Mouse (Mus musculus) C2C12 (cell line): ENCODE measurements at regions not wholly inside any gene's neighbourhood (a gene's known extent, or its start where the extent isn't known, plus 50 kb on each side); places are given as distances from the start of the nearest gene placed in this dataset.

Experiments
- CTCF ChIP-seq: IDR thresholded peaks from one replicate; pipeline ENCODE4 v1.5.1; 2011; ENCODE audit not compliant: control insufficient read depth, insufficient read depth, insufficient read length
- USF1 ChIP-seq: IDR thresholded peaks from one replicate; pipeline ENCODE4 v1.6.1; 2011; ENCODE audit warnings: low read depth, mild to moderate bottlenecking, control low read depth, moderate library complexity

DNA sequence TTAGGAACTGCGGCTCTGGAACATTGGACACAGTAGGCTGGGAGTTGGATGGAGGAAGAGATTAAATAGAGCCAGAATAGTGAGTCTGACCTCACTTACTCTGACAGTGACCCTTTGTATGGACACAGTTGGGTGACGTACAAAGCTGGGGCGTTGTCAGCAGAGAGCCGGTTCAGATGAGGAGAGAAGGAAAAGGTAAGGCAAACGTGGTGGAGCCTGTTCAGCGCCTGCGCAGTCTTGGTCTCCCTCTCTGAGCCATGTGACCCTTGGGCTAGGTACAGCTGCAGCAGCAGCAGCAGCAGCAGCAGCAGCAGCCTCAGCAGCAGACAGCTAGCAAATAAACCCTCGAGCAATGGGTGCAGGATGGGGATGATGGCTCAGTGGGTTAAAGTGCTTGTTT, 1145.4 kb downstream of the 4930447A16Rik start:
- no peak for TF ChIP-seq CTCF
- no peak for TF ChIP-seq USF1
